Mouse (Mus musculus): ENCODE data around the gene Atp8a2.

The Atp8a2 gene

DNA sequence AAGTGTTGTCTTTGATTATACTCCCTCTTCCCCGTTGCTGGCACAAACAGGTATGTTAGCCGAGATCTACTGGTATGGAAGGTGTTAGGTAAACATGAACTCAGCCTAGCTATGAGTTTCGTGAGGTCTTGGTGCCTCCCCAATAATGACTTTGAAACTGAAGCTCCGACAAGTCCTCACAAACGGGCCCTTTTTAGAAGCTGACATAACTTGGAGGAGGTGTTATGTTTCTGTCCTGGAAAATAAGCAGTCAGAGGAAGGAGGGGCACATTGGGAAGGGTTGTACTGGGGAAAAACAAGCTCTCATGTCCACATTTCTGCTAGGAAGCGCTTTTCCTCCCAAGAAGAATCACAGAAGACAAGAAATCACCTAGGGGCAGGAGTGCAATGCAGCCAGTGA lies 540.4 kb downstream of the Atp8a2 start:
- in situ Hi-C loops (cut with MseI, MboI), result no loop called here

DNA sequence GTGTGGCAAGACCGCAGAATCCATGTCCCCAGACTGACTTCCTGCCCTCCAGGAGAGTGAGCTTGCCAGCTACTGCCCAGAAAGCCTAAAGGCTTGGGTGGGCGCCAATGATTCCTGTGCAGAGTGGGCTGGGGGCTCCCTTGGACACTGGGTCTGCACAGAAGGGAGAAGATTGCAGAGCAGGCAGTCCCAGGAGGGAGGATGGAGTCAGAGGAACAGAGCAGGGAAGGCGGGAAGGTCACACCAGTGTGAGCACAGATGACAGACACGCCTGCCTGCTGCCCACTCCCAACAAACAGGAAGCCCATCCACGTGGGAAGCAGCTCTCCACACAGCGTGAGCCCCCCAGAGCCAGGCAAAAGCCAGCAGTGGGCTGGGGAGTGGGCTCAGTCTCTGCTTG lies 547.6 kb downstream of the Atp8a2 start:
- in situ Hi-C loops (cut with MseI, MboI), result no loop called here

GRCm38 (mm10) chr14:59648611-59649010 lies 548.4 kb downstream of the Atp8a2 start:
- in situ Hi-C loops (cut with MseI, MboI), result no loop called here

- in situ Hi-C loops (cut with MseI, MboI), result no loop called here
Observed at GRCm38 (mm10) chr14:59646826-59647697, 549.9 kb downstream of the Atp8a2 start.

DNA sequence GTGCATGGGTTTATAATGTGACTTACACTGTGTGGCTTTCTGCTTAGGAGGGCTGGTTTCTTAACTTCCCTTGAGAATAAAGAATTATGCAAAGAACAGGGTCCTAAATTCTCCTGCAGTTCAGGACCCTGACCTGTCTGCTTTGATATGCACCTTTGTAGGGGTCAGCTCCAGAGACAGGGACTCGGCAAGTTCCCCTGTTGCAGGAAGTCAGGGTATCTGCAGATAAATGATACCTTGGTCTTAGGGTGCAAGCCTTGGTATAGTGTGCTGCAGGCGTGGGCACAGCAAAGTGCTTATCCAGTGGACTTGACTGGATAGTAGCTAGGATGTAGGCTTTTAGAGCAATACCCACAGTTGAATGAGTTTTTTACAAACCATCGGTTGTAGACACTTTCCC lies 552.1 kb downstream of the Atp8a2 start:
- in situ Hi-C loops (cut with MseI, MboI), result no loop called here

GRCm38 (mm10) chr14:59644166-59644565 lies 552.8 kb downstream of the Atp8a2 start:
- in situ Hi-C loops (cut with MseI, MboI), result no loop called here

GRCm38 (mm10) chr14:59643582-59643981 lies 553.4 kb downstream of the Atp8a2 start:
- in situ Hi-C loops (cut with MseI, MboI), result no loop called here

DNA sequence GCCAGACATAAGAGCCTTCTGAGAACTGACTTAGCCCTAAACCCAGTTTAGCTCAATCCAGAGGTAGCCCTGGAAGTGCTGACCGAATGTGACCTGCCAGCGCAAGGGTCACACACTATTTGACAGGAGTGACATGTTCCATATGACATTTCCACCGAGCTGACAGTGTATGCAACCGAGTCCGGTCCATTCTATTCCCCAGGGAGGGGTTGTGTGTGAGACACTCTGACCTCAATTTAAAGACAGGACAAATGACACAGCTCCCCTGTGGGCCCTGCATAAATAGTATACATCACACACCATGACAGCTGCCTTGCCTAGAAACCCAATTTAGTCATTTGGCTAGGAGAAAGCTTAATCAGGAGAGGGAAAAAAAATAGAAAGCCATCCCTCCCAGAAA lies 555.1 kb downstream of the Atp8a2 start:
- in situ Hi-C loops (cut with MseI, MboI), result no loop called here

- in situ Hi-C loops (cut with MseI, MboI), result no loop called here
Observed at GRCm38 (mm10) chr14:59638906-59639703, 557.9 kb downstream of the Atp8a2 start.

DNA sequence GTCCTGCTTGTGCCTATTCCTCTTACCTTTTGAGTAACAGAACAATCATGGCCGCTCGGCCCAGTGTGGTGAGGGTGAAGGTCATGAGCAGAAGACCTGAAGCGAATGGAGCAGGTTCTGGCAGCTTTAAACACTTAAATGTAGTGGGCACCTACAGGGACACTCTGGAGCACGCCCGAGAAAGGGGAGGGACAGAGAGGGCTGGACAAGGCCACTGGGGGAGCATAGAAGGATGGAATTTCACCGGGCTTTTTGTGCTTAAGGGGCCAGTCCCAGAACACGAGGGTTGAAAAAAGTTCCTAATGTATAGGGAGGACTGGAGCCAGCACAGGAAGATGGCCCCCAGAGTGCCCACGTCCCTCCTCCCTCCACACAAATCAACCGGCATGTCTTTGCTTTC lies 563.0 kb downstream of the Atp8a2 start:
- in situ Hi-C loops (cut with MseI, MboI), result no loop called here

GRCm38 (mm10) chr14:59633295-59633898 lies 563.6 kb downstream of the Atp8a2 start:
- in situ Hi-C loops (cut with MseI, MboI), result no loop called here

GRCm38 (mm10) chr14:59632067-59632466 lies 564.9 kb downstream of the Atp8a2 start:
- in situ Hi-C loops (cut with MseI, MboI), result no loop called here

GRCm38 (mm10) chr14:59630096-59630495 lies 566.9 kb downstream of the Atp8a2 start:
- in situ Hi-C loops (cut with MseI, MboI), result no loop called here

DNA sequence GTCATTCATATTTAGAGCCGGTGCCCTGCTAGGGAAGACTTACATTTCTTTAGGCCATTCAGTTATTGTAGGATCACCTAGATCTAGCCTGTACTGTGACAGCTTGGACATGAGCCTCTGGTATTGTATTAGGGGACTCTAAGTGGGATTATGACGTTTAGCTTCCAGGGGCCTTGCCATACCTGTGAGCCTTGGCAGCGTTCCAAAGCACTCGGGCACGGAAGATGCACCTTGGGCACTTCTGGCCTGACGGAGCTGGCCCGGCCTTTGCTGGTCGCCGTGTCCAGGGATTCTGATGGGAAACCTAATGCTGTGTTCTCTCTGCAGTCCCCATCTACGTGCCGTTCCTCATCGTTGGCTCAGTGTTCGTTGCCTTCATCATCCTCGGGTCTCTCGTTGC lies 567.7 kb downstream of the Atp8a2 start:
- in situ Hi-C loops (cut with MseI, MboI), result no loop called here

GRCm38 (mm10) chr14:59627823-59628222 lies 569.2 kb downstream of the Atp8a2 start:
- in situ Hi-C loops (cut with MseI, MboI), result no loop called here

- in situ Hi-C loops (cut with MseI, MboI), result no loop called here
Observed at GRCm38 (mm10) chr14:59627142-59627680, 569.8 kb downstream of the Atp8a2 start.

DNA sequence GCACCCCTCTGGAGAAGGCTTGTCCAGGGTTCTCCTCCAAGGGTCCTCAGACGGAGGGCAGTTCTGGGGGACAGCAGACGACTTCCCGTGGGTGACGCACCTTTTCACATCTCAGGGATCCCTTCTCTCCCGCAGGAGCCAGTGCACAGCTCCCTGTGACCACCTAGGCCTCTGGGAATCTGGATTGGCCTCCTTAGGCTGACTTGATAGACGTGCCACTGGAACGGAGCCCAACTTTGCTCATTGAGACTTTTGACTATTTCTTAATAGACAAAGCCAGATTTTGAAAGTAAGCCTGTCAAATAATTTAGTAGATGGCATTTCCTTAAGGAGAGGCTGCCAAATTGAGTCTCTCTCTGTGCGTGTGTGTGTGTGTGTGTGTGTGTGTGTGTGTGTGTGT lies 570.3 kb downstream of the Atp8a2 start:
- in situ Hi-C loops (cut with MseI, MboI), result no loop called here

DNA sequence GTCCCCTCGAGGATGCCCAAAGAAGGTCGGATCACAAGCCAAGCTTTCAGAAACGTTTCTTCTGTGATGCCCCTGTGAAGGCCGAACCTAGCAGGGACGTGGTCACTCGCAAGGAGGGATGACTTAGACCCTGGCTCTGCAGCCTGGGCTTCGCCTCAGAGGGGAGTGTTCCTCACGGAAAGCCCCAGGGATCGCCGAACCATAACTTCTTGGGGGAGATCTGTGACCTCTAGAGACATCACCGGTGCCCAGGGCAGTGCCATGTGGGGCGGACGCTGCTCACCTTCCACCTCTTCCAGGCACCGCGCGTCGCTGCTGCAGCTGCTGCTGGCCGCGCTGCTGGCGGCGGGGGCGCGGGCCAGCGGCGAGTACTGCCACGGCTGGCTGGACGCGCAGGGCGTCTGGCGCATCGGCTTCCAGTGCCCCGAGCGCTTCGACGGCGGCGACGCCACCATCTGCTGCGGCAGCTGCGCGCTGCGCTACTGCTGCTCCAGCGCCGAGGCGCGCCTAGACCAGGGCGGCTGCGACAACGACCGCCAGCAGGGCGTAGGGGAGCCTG lies 571.1 kb downstream of the Atp8a2 start:
- in situ Hi-C loops (cut with MseI, MboI), result no loop called here

DNA sequence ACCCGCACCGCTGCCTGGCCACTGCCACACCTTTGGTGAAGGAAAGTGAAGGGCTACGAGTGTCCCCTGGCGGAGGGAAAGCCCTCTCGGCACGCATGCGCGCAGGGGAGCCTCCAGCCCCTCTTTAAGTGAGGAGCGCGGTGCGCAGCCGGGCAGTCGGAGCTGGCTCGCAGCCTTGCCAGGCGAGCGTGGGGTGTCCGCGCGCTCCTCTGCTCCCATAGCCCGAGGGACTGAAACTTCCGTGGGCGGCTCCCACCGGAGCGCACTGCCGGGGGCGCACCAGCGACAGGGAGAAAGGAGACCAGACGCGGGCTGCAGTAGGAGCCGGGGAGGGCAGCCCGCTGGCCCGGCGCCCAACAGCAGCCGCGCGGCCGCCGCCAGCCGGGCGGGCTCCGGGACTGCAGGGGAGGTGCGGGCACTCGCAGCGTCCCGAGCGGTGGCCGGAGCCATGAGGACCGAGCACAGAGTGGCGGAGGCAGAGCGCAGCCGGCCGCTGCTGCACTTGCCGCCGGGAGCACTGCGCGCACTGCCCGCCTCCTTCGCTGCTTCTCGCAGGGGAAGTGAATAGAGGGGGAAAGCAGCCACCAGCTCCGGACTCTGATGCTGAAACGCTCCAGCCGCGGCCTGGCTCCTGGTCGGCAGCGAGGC lies 571.7 kb downstream of the Atp8a2 start, which contains the start of gene Shisa2:
Shisa2 (plus strand) TSS at position 151 of the 648 bp plus-strand sequence.
- in situ Hi-C loops (cut with MseI, MboI), result no loop called here

- in situ Hi-C loops (cut with MseI, MboI), result no loop called here
Observed at GRCm38 (mm10) chr14:59624326-59624885, 572.6 kb downstream of the Atp8a2 start.

DNA sequence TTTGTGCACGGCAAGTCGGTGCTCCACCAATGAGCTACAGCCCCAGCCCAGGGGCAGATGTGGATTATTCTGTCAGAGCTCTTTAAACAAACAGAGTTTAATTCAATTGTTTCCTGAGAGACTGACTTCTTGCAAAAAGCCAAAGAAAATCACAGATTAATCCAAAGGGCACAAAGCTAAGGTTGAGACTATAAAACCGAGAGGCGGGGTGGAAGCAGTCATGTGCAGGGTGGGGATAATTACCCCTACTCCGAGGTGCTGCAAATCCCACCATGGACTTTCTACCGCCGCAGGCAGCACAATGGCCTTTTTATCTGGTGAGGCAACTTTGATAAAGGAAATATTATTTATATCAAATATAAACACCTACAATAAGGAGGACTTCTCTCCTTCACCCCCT lies 580.2 kb downstream of the Atp8a2 start:
- in situ Hi-C loops (cut with MseI, MboI), result loop anchor here in 1 of 2 experiments (10.0 kb wide), 1 partner anchor 328 kb away; no protein-coding TSS in a partner anchor

All from mouse trophoblast stem cell (cell line).